Mouse (Mus musculus) pancreas, adult 10 weeks (tissue): ENCODE measurements around the gene Nectin4. TPM values are rescaled to one million over a fixed set of nuclear protein-coding genes. Genes with fewer than 3 reads are reported as not detected.

Source experiments
- polyA plus RNA-seq: library from polyadenylated mRNA; stranded (reverse); fragments of 350-450 nt; fragmentation: Illumina TruSeq; extraction: RNeasy Lipid Tissue Mini Kit (QIAGEN cat#74804); gene quantifications from one replicate; pipeline ENCODE4 v1.2.3, GENCODE M21; 2015; ENCODE audit warnings: low read depth, low replicate concordance; ENCODE audit not compliant: insufficient read depth

The Nectin4 gene
- 0.87 TPM for polyA plus RNA-seq

DNA sequence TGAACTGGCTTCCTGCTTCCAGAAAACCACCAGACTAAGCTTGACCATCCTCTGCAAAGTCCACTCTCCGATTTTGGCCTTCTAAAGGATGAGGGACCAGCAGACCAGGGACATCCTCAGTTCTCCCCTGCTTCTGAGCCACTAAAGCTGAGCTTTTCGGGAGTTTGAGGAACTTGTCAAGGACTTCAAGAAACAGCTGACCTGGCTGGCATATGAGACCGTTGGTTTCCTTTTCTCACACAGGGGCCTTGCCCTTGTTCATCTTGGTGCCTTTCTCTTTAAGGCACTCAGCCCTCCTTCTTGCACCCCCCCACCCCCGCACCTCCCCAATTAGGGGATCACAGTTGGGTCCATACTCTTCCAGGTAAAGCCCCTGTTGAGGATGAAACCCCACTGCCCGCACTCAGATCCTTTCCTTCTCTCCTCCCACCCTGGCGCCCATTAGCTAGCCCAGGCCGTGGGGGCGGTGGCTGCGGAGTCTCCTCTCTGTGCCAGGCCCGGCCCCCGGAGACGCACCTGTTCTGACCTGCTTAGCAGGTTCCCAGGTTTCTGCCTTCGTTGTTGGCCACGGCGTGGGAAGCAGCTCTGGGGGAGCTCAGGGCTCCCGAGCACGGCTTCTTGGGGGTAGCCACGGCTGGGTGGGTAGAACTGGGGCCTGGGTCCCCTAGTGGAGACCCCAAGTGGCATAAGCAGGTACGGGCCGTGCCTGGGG, at the start of gene Nectin4:
Nectin4 (plus strand) TSS at position 255 of the 712 bp plus-strand sequence.

GRCm38 (mm10) chr1:171328839-171329432, 41.0 kb upstream of the Nectin4 start, which contains the start of gene Dedd:
TSS of gene Dedd (plus strand) at chr1:171329145.

DNA sequence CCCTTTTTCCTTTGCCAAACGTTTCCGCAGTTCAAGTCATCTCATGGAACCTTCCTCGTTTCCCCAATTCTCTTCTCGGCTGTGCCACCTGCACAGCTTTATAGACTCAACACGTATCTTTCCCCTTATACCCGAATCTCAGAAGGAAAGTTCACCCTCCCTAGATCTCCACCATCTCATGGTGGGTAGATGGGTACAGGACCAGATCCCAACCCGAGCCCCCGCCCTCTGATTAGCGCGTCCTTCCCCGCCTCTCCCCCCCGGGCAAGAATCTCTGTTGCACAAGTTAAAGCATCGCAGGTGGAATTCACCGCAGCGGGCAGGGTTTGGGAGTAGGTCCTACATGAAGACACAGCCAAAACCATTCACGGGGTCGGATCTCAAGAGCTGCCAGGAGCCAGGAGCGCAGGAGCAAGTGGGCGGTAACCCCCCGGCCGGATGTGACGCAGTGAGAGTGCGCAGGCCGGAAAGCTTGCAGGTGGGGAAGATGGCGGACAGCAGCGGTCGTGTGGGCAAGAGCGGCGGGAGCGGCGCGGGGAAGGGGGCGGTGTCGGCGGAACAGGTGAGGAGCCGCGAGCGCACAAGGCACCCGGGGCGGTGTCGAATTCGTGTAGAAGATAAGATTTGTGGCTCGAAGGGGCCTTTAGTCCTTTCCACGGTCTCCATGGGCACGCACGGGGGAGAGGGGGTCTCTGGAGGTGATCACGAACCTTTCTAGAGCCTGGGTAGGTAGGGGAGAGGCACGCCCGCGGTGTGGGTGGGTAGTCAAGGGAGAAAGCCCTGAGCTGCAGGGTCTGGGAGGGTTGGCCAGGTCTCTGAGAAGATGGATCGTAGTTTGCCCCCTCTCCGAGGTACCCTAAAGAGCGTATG, 24.4 kb upstream of the Nectin4 start, which contains the start of the genes Nit1 and Pfdn2:
Nit1 (minus strand) TSS at position 422 of the 870 bp plus-strand sequence.
Pfdn2 (plus strand) TSS at position 446 of the 870 bp plus-strand sequence.

GRCm38 (mm10) chr1:171360656-171361055, 9.2 kb upstream of the Nectin4 start, which contains the start of gene Klhdc9:
TSS of gene Klhdc9 (minus strand) at chr1:171360798.

GRCm38 (mm10) chr1:171388376-171389102, 18.6 kb downstream of the Nectin4 start, which contains the start of gene Arhgap30:
TSS of gene Arhgap30 (plus strand) at chr1:171388954.

GRCm38 (mm10) chr1:171410947-171411484, 41.1 kb downstream of the Nectin4 start, which contains the start of gene Usf1:
TSS of gene Usf1 (plus strand) at chr1:171411313.

DNA sequence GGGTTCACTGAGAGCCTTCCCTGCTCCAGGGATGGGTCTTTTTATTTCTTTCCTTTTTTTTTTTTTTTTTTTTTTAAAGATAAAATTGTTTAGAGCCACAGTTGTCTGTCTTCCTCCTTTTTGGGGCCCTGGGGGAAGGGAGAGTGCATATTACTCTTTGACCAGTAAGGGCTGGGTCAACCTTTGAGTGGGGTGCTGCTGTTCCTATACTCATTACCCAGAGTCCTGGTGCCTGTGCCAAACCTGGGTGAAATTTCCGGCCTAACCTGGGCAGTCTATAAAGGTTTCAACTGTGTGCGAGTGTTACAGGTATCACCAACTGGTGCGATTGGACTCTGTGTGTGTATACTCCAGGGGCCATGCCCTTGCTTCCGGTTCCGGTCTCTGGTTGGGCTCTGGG, 48.8 kb downstream of the Nectin4 start, which contains the start of gene Tstd1:
Tstd1 (plus strand) TSS at position 213 of the 400 bp plus-strand sequence.

DNA sequence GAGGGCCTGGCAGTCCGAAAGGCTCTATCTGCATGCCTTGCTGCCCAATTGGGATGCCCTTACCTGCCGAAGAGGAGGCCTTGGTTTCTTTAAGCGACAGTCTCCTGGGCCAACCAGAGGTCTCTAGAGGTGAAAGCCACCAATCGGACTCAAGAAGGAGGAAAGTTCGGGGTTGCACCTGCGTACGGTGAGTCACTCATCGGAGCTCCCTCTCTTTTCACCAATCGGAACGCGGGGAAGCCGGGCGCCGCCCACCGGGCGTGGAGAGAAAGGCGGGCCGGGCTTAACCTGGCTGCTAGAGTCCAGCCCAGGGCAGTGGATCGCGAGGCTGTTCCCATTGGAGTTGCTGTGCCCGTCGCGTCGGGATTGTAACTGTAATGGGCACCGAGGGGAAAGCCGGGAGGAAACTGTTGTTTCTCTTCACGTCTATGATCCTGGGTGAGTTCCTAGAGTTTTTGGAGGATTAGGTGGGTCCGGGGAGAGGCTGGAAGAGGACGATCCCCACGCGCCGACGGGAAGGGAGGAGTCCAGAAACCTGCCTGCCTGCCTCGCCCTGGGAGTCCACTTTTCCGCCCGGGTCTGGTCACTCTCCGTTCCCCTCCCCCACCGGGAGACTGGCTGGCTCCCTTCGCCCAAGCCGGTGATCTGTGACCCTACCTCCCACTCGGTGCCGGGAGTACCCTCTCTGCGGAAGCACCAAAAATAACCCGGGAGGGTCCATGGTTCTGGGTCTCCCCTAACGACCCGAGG, 67.5 kb downstream of the Nectin4 start, which contains the start of gene F11r:
F11r (plus strand) TSS at position 272 of the 750 bp plus-strand sequence.

Other genes starting within 250 kb of the Nectin4 start
- gene Sdhc, start 219.5 kb upstream of the Nectin4 start, polyA plus RNA-seq = 17.8 TPM
- 1.4 TPM for gene Mpz, start 219.4 kb upstream of the Nectin4 start, polyA plus RNA-seq
- 10.0 TPM for gene Pcp4l1, start 173.8 kb upstream of the Nectin4 start, polyA plus RNA-seq
- gene Nr1i3, start 156.1 kb upstream of the Nectin4 start, polyA plus RNA-seq = not detected
- 19.5 TPM for gene Tomm40l, start 147.6 kb upstream of the Nectin4 start, polyA plus RNA-seq
- gene Apoa2, start 145.0 kb upstream of the Nectin4 start, polyA plus RNA-seq = not detected
- gene Fcer1g, start 135.7 kb upstream of the Nectin4 start, polyA plus RNA-seq = 14.0 TPM
- 0.94 TPM for gene Adamts4, start 119.7 kb upstream of the Nectin4 start, polyA plus RNA-seq
- gene Ndufs2, start 118.7 kb upstream of the Nectin4 start, polyA plus RNA-seq = 77.8 TPM
- 14.4 TPM for gene B4galt3, start 99.8 kb upstream of the Nectin4 start, polyA plus RNA-seq
- gene Ppox, start 88.9 kb upstream of the Nectin4 start, polyA plus RNA-seq = 18.2 TPM
- gene Usp21, start 82.1 kb upstream of the Nectin4 start, polyA plus RNA-seq = 16.4 TPM
- 42.1 TPM for gene Ufc1, start 75.1 kb upstream of the Nectin4 start, polyA plus RNA-seq
- 12.2 TPM for gene Dedd, start 41.0 kb upstream of the Nectin4 start, polyA plus RNA-seq
- gene Nit1, start 24.5 kb upstream of the Nectin4 start, polyA plus RNA-seq = 13.2 TPM
- gene Pfdn2, start 24.4 kb upstream of the Nectin4 start, polyA plus RNA-seq = 9.1 TPM
- not detected for gene Klhdc9, start 9.3 kb upstream of the Nectin4 start, polyA plus RNA-seq
- gene Arhgap30, start 18.9 kb downstream of the Nectin4 start, polyA plus RNA-seq = 1.7 TPM
- gene Usf1, start 41.2 kb downstream of the Nectin4 start, polyA plus RNA-seq = 36.3 TPM
- 12.7 TPM for gene Tstd1, start 48.8 kb downstream of the Nectin4 start, polyA plus RNA-seq
- 23.8 TPM for gene F11r, start 67.4 kb downstream of the Nectin4 start, polyA plus RNA-seq
- 1.1 TPM for gene Alyref2, start 133.4 kb downstream of the Nectin4 start, polyA plus RNA-seq
- gene Itln1, start 165.2 kb downstream of the Nectin4 start, polyA plus RNA-seq = not detected
- not detected for gene Cd244a, start 189.1 kb downstream of the Nectin4 start, polyA plus RNA-seq
- not detected for gene Ly9, start 237.3 kb downstream of the Nectin4 start, polyA plus RNA-seq